Mouse (Mus musculus) testis, adult 2 months (tissue): ENCODE results near the gene Methig1.

ENCODE experiments used
- CTCF ChIP-seq: fragments of 200-500 bp; IDR thresholded peaks from 2 replicates; pipeline ENCODE4 v1.5.1; 2012; ENCODE audit warnings: low read depth, mild to moderate bottlenecking, inconsistent platforms, low read length, moderate library complexity; ENCODE audit not compliant: control insufficient read depth, insufficient read depth, insufficient replicate concordance
- POLR2A ChIP-seq: fragments of 200-500 bp; IDR thresholded peaks from 2 replicates; pipeline ENCODE4 v1.6.1; 2012; ENCODE audit warnings: low read depth, mild to moderate bottlenecking, inconsistent platforms, low read length, moderate library complexity; ENCODE audit not compliant: control insufficient read depth

- TF ChIP-seq CTCF = no peak
- TF ChIP-seq POLR2A = no peak
These were observed at the start of gene Methig1, which contains the start of gene Mettl7a2 for GRCm38 (mm10) chr15:100352711-100353250.
